Mouse (Mus musculus) right cerebral cortex, postnatal 4 days (tissue): ENCODE measurements around the gene B3gnt3.
"Not testable (repeated sequence)": the region's sequence is repeated elsewhere in the genome, so short reads cannot be mapped to it uniquely, and the experiment has no call there.

ENCODE experiments used
- DNase-seq: peaks from one replicate; pipeline ENCODE4 v3.0.0-alpha.2; 2022

B3gnt3 gene

GRCm38 (mm10) chr8:71709800-71710446 lies 8.3 kb upstream of the B3gnt3 start:
- peak; percentile 94 for DNase-seq

GRCm38 (mm10) chr8:71709134-71709799 lies 7.7 kb upstream of the B3gnt3 start:
- DNase-seq: no peak

DNA sequence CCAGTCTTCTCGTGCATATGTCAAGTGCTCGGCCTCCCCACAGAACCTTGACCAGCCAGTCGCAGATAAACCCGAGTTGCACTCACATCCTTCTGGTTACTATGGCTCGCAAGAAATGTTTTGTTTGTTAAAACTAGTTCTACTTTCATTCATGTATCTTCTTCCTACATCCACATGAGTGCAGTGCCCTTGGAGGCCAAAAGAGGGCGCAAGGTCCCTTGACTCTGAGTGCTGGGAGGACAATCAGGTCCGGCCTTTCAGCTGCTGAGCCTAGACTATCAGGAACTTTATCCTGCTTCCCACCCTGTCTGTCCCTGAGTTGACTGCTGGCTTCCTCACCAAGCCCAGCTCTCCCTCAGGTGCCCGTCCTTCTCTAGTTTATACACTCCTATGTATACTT lies 6.3 kb upstream of the B3gnt3 start:
- peak; percentile 62 for DNase-seq

DNA sequence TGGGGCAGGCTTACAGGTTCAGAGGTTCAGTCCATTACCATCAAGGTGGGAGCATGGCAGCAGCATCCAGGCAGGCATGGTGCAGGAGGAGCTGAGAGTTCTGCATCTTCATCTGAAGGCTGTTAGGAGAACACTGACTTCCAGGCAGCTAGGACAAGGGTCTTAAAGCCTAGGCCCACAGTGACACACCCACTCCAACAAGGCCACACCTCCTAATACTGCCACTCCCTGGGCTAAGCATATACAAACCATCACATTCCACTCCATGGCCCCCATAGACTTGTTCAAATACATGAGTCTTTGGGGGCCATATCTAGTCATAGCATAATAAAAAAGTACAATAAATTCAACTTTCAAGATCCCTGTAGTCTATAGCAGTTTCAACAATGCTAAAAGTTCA lies 1.8 kb upstream of the B3gnt3 start:
- not testable (repeated sequence) for DNase-seq

DNA sequence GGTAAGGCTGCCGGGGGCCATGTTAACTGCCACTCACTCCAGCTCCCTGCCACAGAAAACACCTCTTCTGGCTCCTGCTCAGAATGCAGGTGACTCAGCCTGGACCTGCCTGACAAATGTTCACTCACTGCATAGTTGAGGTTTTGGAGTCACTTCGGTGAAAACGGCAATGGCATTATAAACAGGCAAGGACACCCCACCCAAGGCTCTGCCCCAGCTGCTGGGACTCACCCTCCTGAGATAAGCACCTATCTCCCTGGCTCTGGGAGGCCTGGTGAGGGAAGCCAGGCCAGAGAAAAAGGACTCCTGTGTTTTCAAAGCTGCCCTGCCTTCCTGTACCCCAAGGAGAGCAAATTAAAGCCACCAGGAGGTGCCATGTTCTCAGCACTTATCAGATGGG lies 1.3 kb upstream of the B3gnt3 start:
- DNase-seq: no peak

DNA sequence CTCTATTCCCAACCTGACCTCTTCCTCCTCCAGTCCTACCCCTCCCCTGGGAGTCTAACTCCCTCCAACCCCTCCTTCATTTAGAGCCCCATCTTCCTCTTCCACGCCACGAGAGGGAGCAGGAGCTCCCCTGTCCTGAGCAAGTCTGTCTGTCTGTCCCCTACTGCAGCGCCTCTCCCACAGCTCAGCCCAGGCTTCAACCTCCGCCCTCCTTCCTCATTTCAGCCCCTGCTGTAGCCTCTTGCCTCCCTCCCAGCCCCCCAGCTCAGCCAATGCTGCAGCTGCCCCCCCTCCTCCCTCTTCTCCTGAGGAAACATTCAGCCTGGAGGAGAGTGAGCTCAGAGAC lies 471 bp upstream of the B3gnt3 start:
- no peak for DNase-seq

DNA sequence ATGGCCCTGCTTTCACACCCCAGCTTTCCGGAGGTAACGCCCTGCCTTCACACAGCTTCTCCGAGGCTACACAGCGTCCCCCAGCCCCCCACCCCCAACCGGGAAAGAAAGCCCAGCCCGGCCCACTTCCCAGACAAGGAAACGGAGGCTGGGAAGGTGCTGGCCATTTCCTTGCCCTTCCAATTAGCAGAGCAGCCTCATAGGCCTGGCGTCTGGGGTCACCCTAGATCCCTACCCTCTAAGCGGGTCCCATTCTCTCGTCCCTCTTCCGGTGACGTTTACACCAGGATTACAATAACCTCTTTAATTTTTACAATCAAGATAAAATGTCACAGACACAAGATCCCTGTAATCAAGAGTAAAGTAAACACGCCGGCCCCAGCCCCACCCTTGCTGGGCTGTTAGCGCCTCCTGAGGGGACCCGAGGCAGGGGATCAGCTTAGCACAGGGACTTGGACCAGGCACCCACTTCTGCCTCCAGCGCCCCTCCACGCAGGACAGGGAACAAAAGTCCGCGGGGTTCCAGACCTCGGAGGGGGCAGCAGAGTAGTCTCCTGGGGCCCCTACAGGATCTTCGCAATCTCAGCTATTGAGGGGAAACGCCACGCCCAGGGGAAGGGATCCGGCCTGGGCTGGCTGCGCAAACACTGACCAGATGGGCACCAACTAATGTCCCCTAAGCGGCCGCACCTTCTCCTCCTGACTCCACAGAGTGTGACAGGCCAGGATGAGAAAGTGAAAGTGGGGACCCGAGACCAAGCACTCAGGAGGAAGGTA lies 908 bp downstream of the B3gnt3 start:
- no peak for DNase-seq

DNA sequence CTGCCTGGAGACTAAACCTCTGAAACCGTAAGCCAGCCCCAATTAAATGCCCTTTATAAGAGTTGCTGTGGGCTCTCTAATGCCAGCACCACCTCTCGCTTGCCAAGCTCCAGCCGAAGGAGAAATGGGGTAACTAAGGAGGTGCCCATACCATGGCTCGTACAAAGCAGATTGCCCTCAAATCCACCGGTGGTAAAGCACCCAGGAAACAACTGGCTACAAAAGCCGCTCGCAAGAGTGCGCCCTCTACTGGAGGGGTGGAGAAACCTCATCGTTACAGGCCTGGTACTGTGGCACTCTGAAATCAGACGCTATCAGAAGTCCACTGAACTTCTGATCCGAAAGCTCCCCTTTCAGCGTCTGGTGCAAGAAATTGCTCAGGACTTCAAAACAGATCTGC lies 6.1 kb downstream of the B3gnt3 start:
- DNase-seq: not testable (repeated sequence)

DNA sequence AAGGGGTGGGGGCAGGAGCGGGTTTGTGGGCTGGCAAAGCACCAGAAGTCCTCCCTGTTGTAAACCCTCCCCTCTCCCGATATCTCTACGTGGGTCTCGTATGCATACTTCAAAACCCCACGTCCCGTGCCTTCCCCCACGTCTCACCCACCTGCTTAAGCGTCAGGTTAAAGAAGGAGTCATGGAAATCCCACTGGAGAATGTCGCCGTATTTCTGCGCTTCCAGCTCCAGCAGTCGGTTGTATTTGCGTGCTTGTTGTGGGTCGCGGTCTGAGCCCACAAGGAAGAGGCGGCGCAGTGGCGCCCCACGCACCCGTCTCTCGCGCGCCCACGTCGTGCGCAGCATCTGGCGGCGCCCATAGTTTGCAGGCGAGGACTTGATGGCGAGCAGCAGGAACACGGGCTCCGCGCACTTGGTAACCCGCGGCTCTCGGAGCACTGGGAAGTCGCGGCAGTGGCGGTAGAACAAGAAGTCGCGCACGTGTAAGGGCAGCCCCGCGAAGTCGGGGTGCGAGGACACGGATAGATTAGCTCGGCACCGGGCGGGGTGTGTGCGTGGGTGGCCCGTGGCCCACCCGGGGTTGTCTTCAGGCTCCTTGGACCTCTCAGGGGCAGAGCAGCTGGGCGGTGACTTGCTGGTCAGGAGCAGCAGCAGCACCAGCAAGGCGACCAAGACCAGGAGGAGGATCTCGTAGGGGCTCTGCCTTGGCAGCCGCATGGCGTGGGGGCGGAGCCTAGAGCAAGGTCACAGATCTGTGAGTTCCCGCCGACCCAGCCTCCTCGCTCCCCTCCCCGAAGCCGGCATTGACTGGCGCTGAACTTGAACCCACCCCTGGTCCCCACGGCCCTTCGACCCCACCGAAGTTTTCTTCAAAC lies 8.2 kb downstream of the B3gnt3 start:
- no peak for DNase-seq

GRCm38 (mm10) chr8:71692509-71692908 lies 9.1 kb downstream of the B3gnt3 start:
- no peak for DNase-seq

- no peak for DNase-seq
Observed at GRCm38 (mm10) chr8:71689028-71689427, 12.6 kb downstream of the B3gnt3 start, which contains the start of gene Insl3. Gene Insl3 (plus strand): TSS chr8:71689214.

- DNase-seq: no peak
Observed at GRCm38 (mm10) chr8:71687616-71688015, 14.0 kb downstream of the B3gnt3 start.

- no peak for DNase-seq
Observed at GRCm38 (mm10) chr8:71686143-71686734, 15.3 kb downstream of the B3gnt3 start.

GRCm38 (mm10) chr8:71685573-71685972 lies 16.0 kb downstream of the B3gnt3 start:
- DNase-seq: no peak

DNA sequence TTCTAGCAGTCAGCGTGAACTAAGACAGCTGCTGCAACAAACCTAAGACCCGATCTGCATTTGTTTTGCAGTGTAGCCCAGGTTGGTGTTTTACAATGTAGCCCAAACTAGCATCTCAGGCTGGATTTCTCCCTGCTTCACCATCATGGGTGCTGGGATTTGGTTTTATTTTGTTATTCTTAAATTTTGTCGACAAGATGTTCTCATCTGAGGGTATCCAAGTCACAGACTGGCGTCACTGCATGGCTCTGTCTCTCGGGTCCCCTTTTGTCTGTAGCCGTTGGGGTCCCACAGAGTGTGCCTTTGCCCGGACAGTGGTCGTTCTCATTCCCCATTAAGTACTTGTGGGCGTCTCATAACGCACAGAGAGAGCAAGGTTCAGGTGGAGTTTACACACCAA lies 16.9 kb downstream of the B3gnt3 start:
- DNase-seq: no peak

- no peak for DNase-seq
Observed at GRCm38 (mm10) chr8:71682832-71683231, 18.8 kb downstream of the B3gnt3 start.

DNA sequence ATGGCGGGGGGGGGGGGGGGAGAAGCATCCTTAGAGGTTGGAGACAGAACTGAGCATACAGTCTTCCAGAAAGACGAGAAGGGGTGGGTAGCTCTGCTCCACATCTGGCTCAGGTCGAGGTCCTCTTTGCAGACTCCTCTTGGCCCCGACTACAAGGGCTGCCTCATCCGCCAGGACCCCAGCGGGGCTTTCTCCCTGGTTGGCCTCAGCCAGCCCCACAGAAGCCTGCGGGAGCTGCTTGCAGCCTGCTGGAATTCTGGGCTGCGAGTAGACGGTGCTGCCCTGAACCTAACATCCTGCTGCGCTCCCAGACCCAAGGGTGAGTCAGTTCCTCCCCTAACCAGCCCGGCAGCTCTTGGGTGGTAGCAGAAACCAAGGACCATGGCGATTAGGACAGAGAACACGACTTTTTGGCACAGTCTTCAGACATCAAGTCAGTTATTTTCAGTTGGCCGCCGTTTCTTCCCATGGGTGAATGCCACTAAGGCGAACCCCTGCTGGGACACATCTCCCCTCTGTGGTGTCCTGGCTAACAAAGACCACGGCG lies 20.1 kb downstream of the B3gnt3 start:
- no peak for DNase-seq

GRCm38 (mm10) chr8:71680471-71680870 lies 21.1 kb downstream of the B3gnt3 start:
- no peak for DNase-seq

DNA sequence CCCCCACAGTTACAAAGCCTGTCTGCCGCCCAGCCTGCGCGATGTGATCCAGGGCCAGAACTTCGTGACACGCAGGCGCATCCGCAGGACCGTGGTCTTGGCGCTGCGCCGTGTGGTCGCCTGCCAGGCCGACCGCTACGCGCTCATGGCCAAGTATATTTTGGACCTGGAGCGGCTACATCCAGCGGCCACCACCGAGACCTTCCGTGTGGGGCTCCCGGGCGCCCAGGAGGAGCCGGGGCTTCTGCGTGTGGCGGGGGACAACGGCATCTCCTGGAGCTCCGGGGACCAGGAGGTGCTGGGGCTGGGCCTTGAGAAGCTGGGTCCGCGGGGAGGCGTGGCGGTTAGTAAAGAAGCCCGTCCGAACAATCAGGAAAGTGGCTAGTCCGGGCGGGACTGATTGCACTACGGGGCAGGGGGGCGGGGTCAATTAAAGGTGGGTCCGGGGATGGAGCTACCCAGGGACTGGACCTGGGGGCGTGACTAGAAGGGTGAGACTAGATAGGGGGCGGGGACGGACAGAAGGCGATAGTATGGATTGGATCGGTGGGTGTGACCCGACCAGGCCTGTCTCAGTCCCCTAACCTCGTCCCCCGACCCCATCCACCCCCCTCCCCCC lies 21.9 kb downstream of the B3gnt3 start:
- no peak for DNase-seq

DNA sequence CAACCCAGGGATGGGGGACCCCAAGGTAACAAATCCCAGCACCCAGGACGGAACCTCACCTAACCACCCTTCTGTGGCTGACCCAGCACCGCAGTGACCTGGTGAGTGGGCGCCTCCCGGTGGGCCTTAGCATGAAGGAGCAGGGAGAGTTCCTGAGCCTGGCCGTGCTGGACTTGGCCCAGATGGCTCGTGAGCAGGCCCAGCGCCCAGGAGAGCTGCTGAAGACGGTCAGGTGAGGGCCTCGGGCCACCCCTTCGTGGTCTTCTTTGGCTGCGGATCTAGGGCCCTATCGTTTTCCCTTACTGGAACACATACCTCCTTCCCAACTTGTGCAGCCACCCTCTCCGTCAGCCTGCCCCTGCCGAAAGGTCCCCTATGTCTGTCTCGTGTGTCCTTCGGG lies 22.5 kb downstream of the B3gnt3 start:
- no peak for DNase-seq

DNA sequence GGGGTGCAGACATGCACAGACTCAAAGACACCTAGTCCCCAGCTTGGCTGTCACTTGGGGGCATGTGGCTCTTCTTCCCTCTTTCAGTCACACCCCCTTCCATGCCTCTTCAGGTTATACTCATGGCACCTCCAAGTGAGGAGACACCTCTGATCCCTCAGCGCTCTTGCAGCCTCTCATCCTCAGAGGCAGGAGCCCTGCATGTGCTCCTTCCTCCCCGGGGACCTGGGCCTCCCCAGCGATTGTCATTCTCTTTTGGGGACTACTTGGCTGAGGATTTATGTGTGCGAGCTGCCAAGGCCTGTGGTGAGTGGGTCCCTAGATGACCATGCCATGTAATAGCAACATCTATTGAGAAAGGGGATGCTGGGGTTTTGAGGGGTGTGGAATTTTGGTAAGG lies 23.4 kb downstream of the B3gnt3 start:
- DNase-seq: no peak

DNA sequence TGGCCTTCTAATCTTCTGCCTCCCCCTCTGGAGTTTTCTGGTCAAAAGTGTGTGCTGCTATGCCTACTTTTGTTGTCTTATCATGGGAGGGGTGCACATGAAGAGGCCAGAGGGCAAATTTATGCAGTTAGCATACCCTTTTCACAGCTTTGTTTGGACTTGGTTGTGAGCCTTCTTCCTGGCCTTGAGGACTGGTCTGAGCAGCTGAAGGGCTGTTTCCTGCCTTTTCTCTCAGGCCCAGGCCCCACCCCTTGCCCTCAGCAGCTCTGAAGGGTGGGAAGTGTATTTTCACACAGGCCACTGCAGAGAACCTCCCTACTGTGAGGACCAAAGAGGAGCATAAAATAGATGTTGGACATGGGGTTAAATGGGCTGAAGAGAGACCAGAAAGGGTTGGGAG lies 24.0 kb downstream of the B3gnt3 start:
- no peak for DNase-seq
